Mouse (Mus musculus) stomach, postnatal 0 days (tissue): ENCODE measurements at regions not wholly inside any gene's neighbourhood (a gene's known extent, or its start where the extent isn't known, plus 50 kb on each side); places are given as distances from the start of the nearest gene placed in this dataset.
A peak's percentile ranks its signal among the peaks of the same experiment; 100 is the strongest.

ENCODE experiments used
- ATAC-seq: fragments of 200-750 bp; cut with Nextera tagmentation; 2 replicates; pipeline ENCODE4 v1.8.0; 2017; ENCODE audit not compliant: low FRiP score, low TSS enrichment
- DNase-seq: peaks from one replicate; pipeline ENCODE4 v3.0.0-alpha.2; 2016; ENCODE audit warnings: low spot score
- H3K27ac ChIP-seq: fragments of 300-500 bp; sonication (generic); replicated peaks from 2 replicates; pipeline ENCODE4 v1.5.1; 2014; ENCODE audit warnings: mild to moderate bottlenecking, control low read depth
- H3K27me3 ChIP-seq: fragments of 300-500 bp; sonication (generic); 2 replicates; pipeline ENCODE4 v1.6.1; 2014; ENCODE audit warnings: low read length; ENCODE audit not compliant: control insufficient read depth, insufficient read depth
- H3K36me3 ChIP-seq: fragments of 300-500 bp; sonication (generic); 2 replicates; pipeline ENCODE4 v1.6.1; 2014; ENCODE audit warnings: low read length, mixed read lengths; ENCODE audit not compliant: control insufficient read depth, insufficient read depth
- H3K4me1 ChIP-seq: fragments of 300-500 bp; sonication (generic); replicated peaks from 2 replicates; pipeline ENCODE4 v1.6.1; 2014; ENCODE audit warnings: antibody characterized with exemption; ENCODE audit not compliant: control insufficient read depth, insufficient read depth
- H3K4me2 ChIP-seq: fragments of 300-500 bp; sonication (generic); replicated peaks from 2 replicates; pipeline ENCODE4 v1.6.1; 2014; ENCODE audit warnings: low read depth, mild to moderate bottlenecking, control low read depth, moderate library complexity
- H3K4me3 ChIP-seq: fragments of 300-500 bp; sonication (generic); 2 replicates; pipeline ENCODE4 v1.5.1; 2014; ENCODE audit warnings: low read depth, low read length, control low read depth
- H3K9ac ChIP-seq: fragments of 300-500 bp; sonication (generic); 2 replicates; pipeline ENCODE4 v1.6.1; 2014; ENCODE audit warnings: mild to moderate bottlenecking, low read length, control low read depth, mixed read lengths
- H3K9me3 ChIP-seq: fragments of 300-500 bp; sonication (generic); 2 replicates; pipeline ENCODE4 v1.6.1; 2016; ENCODE audit warnings: low read length; ENCODE audit not compliant: control insufficient read depth
- CTCF ChIP-seq: IDR thresholded peaks from 2 replicates; pipeline ENCODE4 v1.5.1; 2016; ENCODE audit warnings: antibody characterized with exemption, low read depth, mild to moderate bottlenecking, moderate library complexity
- EP300 ChIP-seq: optimal IDR thresholded peaks from 2 replicates; pipeline ENCODE3; 2016; ENCODE audit warnings: antibody characterized with exemption
- WGBS: fragments of 180-500 bp; shearing (Covaris S2); extraction: QIAGEN DNeasy Blood & Tissue Kit; methylation state at CpG from one replicate; pipeline ENCODE4 v1.1.7; 2014; 5-methylcytosine and 5-hydroxymethylcytosine counted together

- TF ChIP-seq EP300 (no peak), CTCF (no peak)
- Histone ChIP-seq H3K4me1 (no peaks in the 10 kb centered on the region), H3K9ac (no peak overlapping the region), H3K27ac (no peak overlapping the region), H3K27me3 (no peaks in the 10 kb centered on the region), H3K4me2 (no peak overlapping the region), H3K36me3 (no peaks in the 10 kb centered on the region), H3K4me3 (no peak overlapping the region), H3K9me3 (no peaks in the 10 kb centered on the region)
- ATAC-seq (no peak), DNase-seq (no peak)
- WGBS = 53% methylated on average over 2 of the region's 2 CpGs
Observed at GRCm38 (mm10) chr3:68781466-68781865, 87.9 kb upstream of the 1110032F04Rik start.

- Histone ChIP-seq H3K4me3 (no peak overlapping the region), H3K9ac (no peak overlapping the region), H3K36me3 (no peaks in the 10 kb centered on the region), H3K27me3 (no peaks in the 10 kb centered on the region), H3K27ac (no peak overlapping the region), H3K9me3 (no peaks in the 10 kb centered on the region), H3K4me2 (no peak overlapping the region), H3K4me1 (no peaks in the 10 kb centered on the region)
- 52% methylated on average over 4 of the region's 4 CpGs for WGBS
- ATAC-seq = no peak
- TF ChIP-seq CTCF = no peak
- TF ChIP-seq EP300 = no peak
- no peak for DNase-seq
Observed at GRCm38 (mm10) chr3:68782363-68782762, 87.0 kb upstream of the 1110032F04Rik start.

- peak; percentile 32; the same call in 1 of the 2 replicates for ATAC-seq
- Histone ChIP-seq H3K27ac (no peak overlapping the region), H3K9ac (no peak overlapping the region), H3K27me3 (no peaks in the 10 kb centered on the region), H3K4me3 (no peak overlapping the region), H3K36me3 (no peaks in the 10 kb centered on the region), H3K4me2 (no peak overlapping the region), H3K9me3 (no peaks in the 10 kb centered on the region), H3K4me1 (no peaks in the 10 kb centered on the region)
- DNase-seq = peak; percentile 27
- TF ChIP-seq CTCF (no peak), EP300 (no peak)
- WGBS = 61% methylated on average over 7 of the region's 7 CpGs
Observed at GRCm38 (mm10) chr3:68783666-68784416, 85.5 kb upstream of the 1110032F04Rik start.

- H3K4me3 ChIP-seq = no peak overlapping the region
- 75% methylated on average over 3 of the region's 3 CpGs for WGBS
- ATAC-seq (no peak), DNase-seq (no peak)
- no peak overlapping the region for H3K27ac ChIP-seq
- no peaks in the 10 kb centered on the region for H3K36me3 ChIP-seq
- H3K9ac ChIP-seq = no peak overlapping the region
- TF ChIP-seq EP300 (no peak), CTCF (no peak)
- H3K9me3 ChIP-seq = no peaks in the 10 kb centered on the region
- H3K4me1 ChIP-seq = no peaks in the 10 kb centered on the region
- no peaks in the 10 kb centered on the region for H3K27me3 ChIP-seq
- no peak overlapping the region for H3K4me2 ChIP-seq
Observed at GRCm38 (mm10) chr3:68786771-68787170, 82.6 kb upstream of the 1110032F04Rik start.

- Histone ChIP-seq H3K9ac (no peak overlapping the region), H3K9me3 (no peaks in the 10 kb centered on the region), H3K27ac (no peak overlapping the region), H3K4me3 (no peak overlapping the region), H3K36me3 (no peaks in the 10 kb centered on the region), H3K27me3 (no peaks in the 10 kb centered on the region), H3K4me1 (no peaks in the 10 kb centered on the region), H3K4me2 (no peak overlapping the region)
- DNase-seq = no peak
- ATAC-seq = no peak
- 57% methylated on average over 10 of the region's 10 CpGs for WGBS
- no peak for TF ChIP-seq EP300
- TF ChIP-seq CTCF = no peak
Observed at GRCm38 (mm10) chr3:68787385-68788175, 81.8 kb upstream of the 1110032F04Rik start.

- no peaks in the 10 kb centered on the region for H3K27me3 ChIP-seq
- H3K9me3 ChIP-seq = no peaks in the 10 kb centered on the region
- H3K9ac ChIP-seq = no peak overlapping the region
- H3K4me1 ChIP-seq = no peaks in the 10 kb centered on the region
- H3K36me3 ChIP-seq = no peaks in the 10 kb centered on the region
- no peak overlapping the region for H3K27ac ChIP-seq
- DNase-seq (no peak), ATAC-seq (no peak)
- TF ChIP-seq CTCF (no peak), EP300 (no peak)
- WGBS = 48% methylated on average over 6 of the region's 6 CpGs
- no peak overlapping the region for H3K4me3 ChIP-seq
- no peak overlapping the region for H3K4me2 ChIP-seq
Observed at GRCm38 (mm10) chr3:68789491-68789890, 79.9 kb upstream of the 1110032F04Rik start.
